Mouse (Mus musculus) hindbrain, postnatal 0 days (tissue): ENCODE measurements around the gene Slc7a7. TPM values are rescaled to one million over a fixed set of nuclear protein-coding genes. Genes with fewer than 3 reads are reported as not detected.

ENCODE experiments used
- ATAC-seq: fragments of 200-750 bp; cut with Nextera tagmentation; 2 replicates; pipeline ENCODE4 v1.8.0; 2017; ENCODE audit warnings: mild to moderate bottlenecking, moderate TSS enrichment, moderate library complexity
- DNase-seq: peaks from one replicate; pipeline ENCODE4 v3.0.0-alpha.2; 2015; ENCODE audit warnings: low spot score
- H3K27ac ChIP-seq: fragments of 300-500 bp; sonication (generic); 2 replicates; pipeline ENCODE4 v1.5.1; 2014; ENCODE audit warnings: mild to moderate bottlenecking
- H3K27me3 ChIP-seq: fragments of 300-500 bp; sonication (generic); 2 replicates; pipeline ENCODE4 v1.6.1; 2014; ENCODE audit warnings: low read length, mixed read lengths; ENCODE audit not compliant: insufficient read depth
- H3K36me3 ChIP-seq: fragments of 300-500 bp; sonication (generic); 2 replicates; pipeline ENCODE4 v1.6.1; 2014; ENCODE audit warnings: low read length, mixed read lengths; ENCODE audit not compliant: insufficient read depth
- H3K4me1 ChIP-seq: fragments of 300-500 bp; sonication (generic); 2 replicates; pipeline ENCODE4 v1.6.1; 2014; ENCODE audit warnings: antibody characterized with exemption, low read length, mixed read lengths; ENCODE audit not compliant: insufficient read depth
- H3K4me2 ChIP-seq: fragments of 300-500 bp; sonication (generic); 2 replicates; pipeline ENCODE4 v1.6.1; 2014; ENCODE audit warnings: low read depth, mild to moderate bottlenecking, low read length, moderate library complexity, mixed read lengths
- H3K4me3 ChIP-seq: fragments of 300-500 bp; sonication (generic); 2 replicates; pipeline ENCODE4 v1.5.1; 2014; ENCODE audit warnings: low read length
- H3K9ac ChIP-seq: fragments of 300-500 bp; sonication (generic); replicated peaks from 2 replicates; pipeline ENCODE4 v1.6.1; 2014; ENCODE audit warnings: mild to moderate bottlenecking, low read length, moderate library complexity, mixed read lengths
- H3K9me3 ChIP-seq: fragments of 300-500 bp; sonication (generic); 2 replicates; pipeline ENCODE4 v1.6.1; 2016; ENCODE audit warnings: low read length, mixed read lengths
- CTCF ChIP-seq: IDR thresholded peaks from 2 replicates; pipeline ENCODE4 v1.5.1; 2016; ENCODE audit warnings: antibody characterized with exemption, control low read depth, low read depth
- WGBS: fragments of 180-500 bp; shearing (Covaris S2); extraction: QIAGEN DNeasy Blood & Tissue Kit; methylation state at CpG from one replicate; pipeline ENCODE4 v1.1.7; 2014; 5-methylcytosine and 5-hydroxymethylcytosine counted together
- polyA plus RNA-seq: library from polyadenylated mRNA; unstranded; fragments of >200 nt; fragmentation: Nextera tagmentation; extraction: Ambion mirVana; gene quantifications from 2 replicates; pipeline ENCODE4 v1.2.1, GENCODE M21; 2015
- total RNA-seq: library from RNA; depleted of rRNA; stranded (reverse); fragments of >200 nt; gene quantifications from 2 replicates; pipeline ENCODE4 v1.2.3, GENCODE M21; 2014

Slc7a7 gene
- total and polyA plus RNA-seq, 2 experiments from 2014 or later, result 3.6 to 4.5 TPM

- Histone ChIP-seq H3K9ac (no peak overlapping the region), H3K4me2 (no peak overlapping the region), H3K27ac (no peak overlapping the region), H3K27me3 (no peaks in the 10 kb centered on the region), H3K4me1 (no peaks in the 10 kb centered on the region), H3K4me3 (no peak overlapping the region), H3K36me3 (no peaks in the 10 kb centered on the region; the same call in 1 of the 2 replicates), H3K9me3 (no peaks in the 10 kb centered on the region)
- no peak for ATAC-seq
- no peak for DNase-seq
- no peak for TF ChIP-seq CTCF
- WGBS, result 82% methylated on average over 4 of the region's 4 CpGs
Observed at GRCm38 (mm10) chr14:54441365-54441764, 23.8 kb upstream of the Slc7a7 start.

GRCm38 (mm10) chr14:54440538-54440937 lies 23.0 kb upstream of the Slc7a7 start:
- ATAC-seq (no peak), DNase-seq (no peak)
- Histone ChIP-seq H3K36me3 (no peaks in the 10 kb centered on the region; the same call in 1 of the 2 replicates), H3K9ac (no peak overlapping the region), H3K27ac (no peak overlapping the region), H3K27me3 (no peaks in the 10 kb centered on the region), H3K4me2 (no peak overlapping the region), H3K4me1 (no peaks in the 10 kb centered on the region), H3K4me3 (no peak overlapping the region), H3K9me3 (no peaks in the 10 kb centered on the region)
- TF ChIP-seq CTCF, result no peak
- 92% methylated on average over 12 of the region's 14 CpGs for WGBS

- H3K9ac ChIP-seq, result no peak overlapping the region
- DNase-seq (no peak), ATAC-seq (no peak)
- TF ChIP-seq CTCF, result no peak
- no peaks in the 10 kb centered on the region for H3K4me1 ChIP-seq
- no peak overlapping the region for H3K4me2 ChIP-seq
- no peak overlapping the region for H3K27ac ChIP-seq
- no peaks in the 10 kb centered on the region for H3K9me3 ChIP-seq
- no peak overlapping the region for H3K4me3 ChIP-seq
- WGBS, result 63% methylated on average over 7 of the region's 7 CpGs
- no peaks in the 10 kb centered on the region for H3K27me3 ChIP-seq
- H3K36me3 ChIP-seq, result no peaks in the 10 kb centered on the region; the same call in 1 of the 2 replicates
Observed at GRCm38 (mm10) chr14:54439610-54440009, 22.0 kb upstream of the Slc7a7 start.

GRCm38 (mm10) chr14:54439155-54439554 lies 21.6 kb upstream of the Slc7a7 start:
- Histone ChIP-seq H3K27ac (no peak overlapping the region), H3K9me3 (no peaks in the 10 kb centered on the region), H3K4me2 (no peak overlapping the region), H3K9ac (no peak overlapping the region), H3K36me3 (no peaks in the 10 kb centered on the region; the same call in 1 of the 2 replicates), H3K27me3 (no peaks in the 10 kb centered on the region), H3K4me1 (no peaks in the 10 kb centered on the region), H3K4me3 (no peak overlapping the region)
- no peak for DNase-seq
- no peak for TF ChIP-seq CTCF
- WGBS, result 79% methylated on average over 12 of the region's 12 CpGs
- no peak for ATAC-seq

GRCm38 (mm10) chr14:54435194-54435918 lies 17.8 kb upstream of the Slc7a7 start:
- TF ChIP-seq CTCF, result no peak
- 85% methylated on average over 11 of the region's 11 CpGs for WGBS
- no peak overlapping the region for H3K9ac ChIP-seq
- no peak overlapping the region for H3K27ac ChIP-seq
- no peaks in the 10 kb centered on the region; the same call in 1 of the 2 replicates for H3K36me3 ChIP-seq
- ATAC-seq (no peak), DNase-seq (no peak)
- H3K27me3 ChIP-seq, result no peaks in the 10 kb centered on the region
- H3K4me1 ChIP-seq, result 0 out of 2 replicates have a peak, but pooled peaks cover 6% of the 10 kb centered on the region
- H3K4me2 ChIP-seq, result no peak overlapping the region
- no peak overlapping the region for H3K4me3 ChIP-seq
- no peaks in the 10 kb centered on the region for H3K9me3 ChIP-seq

- ATAC-seq, result no peak
- peak overlapping the region; percentile 92; the same call in 1 of the 2 replicates for H3K27ac ChIP-seq
Observed at GRCm38 (mm10) chr14:54433941-54434531, 16.5 kb upstream of the Slc7a7 start.

More at GRCm38 (mm10) chr14:54433941-54434531, 16.5 kb upstream of the Slc7a7 start:
- H3K4me2 ChIP-seq, result peak overlapping the region; percentile 72
- H3K27me3 ChIP-seq, result no peaks in the 10 kb centered on the region
- H3K36me3 ChIP-seq, result peaks cover 7% of the 10 kb centered on the region; the same call in 1 of the 2 replicates
- H3K4me3 ChIP-seq, result peak overlapping the region; percentile 60
- 0 out of 2 replicates have a peak, but pooled peaks cover 6% of the 10 kb centered on the region for H3K4me1 ChIP-seq
- no peak for TF ChIP-seq CTCF
- DNase-seq, result no peak
- 67% methylated on average over 12 of the region's 12 CpGs for WGBS
- H3K9ac ChIP-seq, result peak overlapping the region; percentile 79; the same call in 1 of the 2 replicates
- H3K9me3 ChIP-seq, result no peaks in the 10 kb centered on the region
